Mouse (Mus musculus) myocyte (in vitro differentiated cells): ENCODE data around the gene Aldh1l1. TPM values are rescaled to one million over a fixed set of nuclear protein-coding genes. Genes with fewer than 3 reads are reported as not detected.

ENCODE experiments used
- H3K27me3 ChIP-seq: one replicate; pipeline ENCODE4 v1.6.1; 2011; ENCODE audit not compliant: control insufficient read depth, insufficient read depth, insufficient read length
- H3K36me3 ChIP-seq: one replicate; pipeline ENCODE4 v1.6.1; 2011; ENCODE audit not compliant: control insufficient read depth, insufficient read depth
- H3K4me2 ChIP-seq: one replicate; pipeline ENCODE4 v1.6.1; 2011; ENCODE audit warnings: low read depth, control low read depth
- H3K4me3 ChIP-seq: one replicate; pipeline ENCODE4 v1.5.1; 2011; ENCODE audit warnings: mild to moderate bottlenecking, control low read depth, moderate library complexity
- H3K79me2 ChIP-seq: one replicate; pipeline ENCODE4 v1.6.1; 2011; ENCODE audit not compliant: control insufficient read depth, insufficient read depth
- H3ac ChIP-seq: one replicate; pipeline ENCODE4 v1.6.1; 2011; ENCODE audit not compliant: control insufficient read depth, insufficient read length
- CEBPB ChIP-seq: IDR thresholded peaks from 2 replicates; pipeline ENCODE4 v1.6.1; 2011; ENCODE audit warnings: mild to moderate bottlenecking, moderate library complexity; ENCODE audit not compliant: poor library complexity, insufficient read depth, severe bottlenecking
- E2F4 ChIP-seq: IDR thresholded peaks from one replicate; pipeline ENCODE4 v1.6.1; 2011; ENCODE audit warnings: mild to moderate bottlenecking, control low read depth, moderate library complexity; ENCODE audit not compliant: insufficient read depth
- MAX ChIP-seq: IDR thresholded peaks from one replicate; pipeline ENCODE4 v1.6.1; 2011; ENCODE audit warnings: low read depth, mild to moderate bottlenecking, control low read depth
- MYOD1 ChIP-seq, 3 experiments: IDR thresholded peaks; one replicate each; pipeline ENCODE4 v1.6.1; 2011; ENCODE audit warnings: control low read depth in 2 of 3, low read depth in 2 of 3, mild to moderate bottlenecking in 2 of 3, moderate library complexity in 1 of 3; ENCODE audit not compliant: insufficient read length in 2 of 3, control insufficient read depth in 1 of 3
- MYOG ChIP-seq, 3 experiments: IDR thresholded peaks; one replicate each; pipeline ENCODE4 v1.6.1; 2011; ENCODE audit warnings: control low read depth in 2 of 3, low read depth in 2 of 3, mild to moderate bottlenecking in 2 of 3; ENCODE audit not compliant: insufficient read length in 2 of 3, control insufficient read depth in 1 of 3, insufficient read depth in 1 of 3
- POLR2A ChIP-seq: IDR thresholded peaks from one replicate; pipeline ENCODE4 v1.6.1; 2011; ENCODE audit warnings: low read depth, mild to moderate bottlenecking, control low read depth, moderate library complexity; ENCODE audit not compliant: insufficient read length
- POLR2AphosphoS2 ChIP-seq: IDR thresholded peaks from one replicate; pipeline ENCODE4 v1.6.1; 2011; ENCODE audit warnings: low read depth, control low read depth; ENCODE audit not compliant: insufficient read length
- REST ChIP-seq: IDR thresholded peaks from one replicate; pipeline ENCODE4 v1.6.1; 2011; ENCODE audit warnings: mild to moderate bottlenecking, control low read depth, moderate library complexity; ENCODE audit not compliant: insufficient read depth, insufficient read length
- SRF ChIP-seq: IDR thresholded peaks from one replicate; pipeline ENCODE4 v1.6.1; 2011; ENCODE audit warnings: low read depth; ENCODE audit not compliant: control insufficient read depth, insufficient read length
- TCF12 ChIP-seq: IDR thresholded peaks from one replicate; pipeline ENCODE4 v1.6.1; 2011; ENCODE audit warnings: mild to moderate bottlenecking, control low read depth; ENCODE audit not compliant: poor library complexity, insufficient read depth, severe bottlenecking
- TCF3 ChIP-seq: IDR thresholded peaks from one replicate; pipeline ENCODE4 v1.6.1; 2011; ENCODE audit warnings: low read depth, control low read depth; ENCODE audit not compliant: insufficient read length
- USF1 ChIP-seq: IDR thresholded peaks from one replicate; pipeline ENCODE4 v1.6.1; 2011; ENCODE audit warnings: low read depth, mild to moderate bottlenecking, control low read depth, moderate library complexity
- polyA plus RNA-seq: library from polyadenylated mRNA; unstranded; fragments of >200 nt; fragmentation: generic; extraction: Trizol; gene quantifications from one replicate; pipeline ENCODE4 v1.2.1, GENCODE M21; 2012; ENCODE audit warnings: missing spikeins

The Aldh1l1 gene
- polyA plus RNA-seq, 1 experiment, result 1.1 TPM

GRCm38 (mm10) chr6:90620791-90621583 is 134.8 kb downstream of the Aldh1l1 start:
- H3K79me2 ChIP-seq, result no peaks in the 10 kb centered on the region
- H3K4me2 ChIP-seq, result no peak overlapping the region

GRCm38 (mm10) chr6:90621584-90621890 is 135.3 kb downstream of the Aldh1l1 start:
- H3K27me3 ChIP-seq, result peaks cover 17% of the 10 kb centered on the region
- no peak overlapping the region for H3K4me2 ChIP-seq
- H3ac ChIP-seq, result no peak overlapping the region
- no peaks in the 10 kb centered on the region for H3K79me2 ChIP-seq
- TF ChIP-seq SRF (no peak), E2F4 (no peak), TCF3 (no peak), MYOD1 (IDR thresholded peaks at IDR 0.05; ENCODE audit: control insufficient read depth in 1 of 3, insufficient read length in 2 of 3, low read depth in 2 of 3) (no peak), POLR2AphosphoS2 (no peak), TCF12 (no peak), POLR2A (no peak), MAX (no peak), USF1 (no peak), REST (no peak), CEBPB (no peak), MYOG (IDR thresholded peaks at IDR 0.05; ENCODE audit: control insufficient read depth in 1 of 3, insufficient read depth in 1 of 3, insufficient read length in 2 of 3, low read depth in 2 of 3) (no peak)
- H3K36me3 ChIP-seq, result no peaks in the 10 kb centered on the region
- H3K4me3 ChIP-seq, result no peak overlapping the region

More at GRCm38 (mm10) chr6:90620791-90621583, 134.8 kb downstream of the Aldh1l1 start:
- H3K4me3 ChIP-seq, result no peak overlapping the region
- H3K36me3 ChIP-seq, result no peaks in the 10 kb centered on the region
- H3ac ChIP-seq, result no peak overlapping the region
- H3K27me3 ChIP-seq, result peaks cover 17% of the 10 kb centered on the region
- TF ChIP-seq CEBPB (no peak), E2F4 (no peak), TCF3 (no peak), REST (no peak), SRF (no peak), MYOD1 (IDR thresholded peaks at IDR 0.05; ENCODE audit: control insufficient read depth in 1 of 3, insufficient read length in 2 of 3, low read depth in 2 of 3) (no peak), MAX (no peak), POLR2AphosphoS2 (no peak), MYOG (IDR thresholded peaks at IDR 0.05; ENCODE audit: control insufficient read depth in 1 of 3, insufficient read depth in 1 of 3, insufficient read length in 2 of 3, low read depth in 2 of 3) (no peak), TCF12 (no peak), USF1 (no peak), POLR2A (no peak)

GRCm38 (mm10) chr6:90622758-90623455 is 136.7 kb downstream of the Aldh1l1 start:
- no peaks in the 10 kb centered on the region for H3K36me3 ChIP-seq
- no peak overlapping the region for H3ac ChIP-seq
- H3K4me3 ChIP-seq, result no peak overlapping the region
- no peaks in the 10 kb centered on the region for H3K79me2 ChIP-seq
- TF ChIP-seq MAX (no peak), TCF12 (no peak), POLR2A (no peak), MYOD1 (IDR thresholded peaks at IDR 0.05; ENCODE audit: control insufficient read depth in 1 of 3, insufficient read length in 2 of 3, low read depth in 2 of 3) (no peak), TCF3 (no peak), SRF (no peak), POLR2AphosphoS2 (no peak), MYOG (IDR thresholded peaks at IDR 0.05; ENCODE audit: control insufficient read depth in 1 of 3, insufficient read depth in 1 of 3, insufficient read length in 2 of 3, low read depth in 2 of 3) (no peak), REST (no peak), USF1 (no peak), E2F4 (no peak), CEBPB (no peak)
- H3K27me3 ChIP-seq, result peaks cover 13% of the 10 kb centered on the region
- H3K4me2 ChIP-seq, result no peak overlapping the region

GRCm38 (mm10) chr6:90623456-90623836 is 137.2 kb downstream of the Aldh1l1 start:
- Histone ChIP-seq H3K79me2 (no peaks in the 10 kb centered on the region), H3K36me3 (no peaks in the 10 kb centered on the region), H3ac (no peak overlapping the region), H3K4me3 (no peak overlapping the region), H3K4me2 (no peak overlapping the region), H3K27me3 (peaks cover 13% of the 10 kb centered on the region)
- TF ChIP-seq USF1 (no peak), MYOG (IDR thresholded peaks at IDR 0.05; ENCODE audit: control insufficient read depth in 1 of 3, insufficient read depth in 1 of 3, insufficient read length in 2 of 3, low read depth in 2 of 3) (no peak), CEBPB (no peak), TCF12 (no peak)
